Mouse (Mus musculus) sigmoid colon, adult 10 weeks (tissue): ENCODE results near the gene Slc36a2. TPM values are rescaled to one million over a fixed set of nuclear protein-coding genes. Genes with fewer than 3 reads are reported as not detected.

ENCODE experiments used
- polyA plus RNA-seq: library from polyadenylated mRNA; stranded (reverse); fragments of 350-450 nt; fragmentation: Illumina TruSeq; extraction: RNeasy Lipid Tissue Mini Kit (QIAGEN cat#74804); gene quantifications from one replicate; pipeline ENCODE4 v1.2.3, GENCODE M21; 2014; ENCODE audit warnings: low read depth, low replicate concordance

Gene Slc36a2
- 1.2 TPM for polyA plus RNA-seq

GRCm38 (mm10) chr11:55184733-55185291 lies at the start of gene Slc36a2:
Gene Slc36a2 (minus strand): TSS chr11:55185077.

GRCm38 (mm10) chr11:55204159-55204596 lies 19.3 kb upstream of the Slc36a2 start, which contains the start of gene Slc36a1:
Gene Slc36a1 (plus strand): TSS chr11:55204350.

GRCm38 (mm10) chr11:55151608-55152007 lies 33.3 kb downstream of the Slc36a2 start, which contains the start of gene Slc36a3:
Gene Slc36a3 (minus strand): TSS chr11:55151708.

Other genes starting within 250 kb of the Slc36a2 start
- gene Tnip1, start 222.2 kb downstream of the Slc36a2 start, polyA plus RNA-seq: 5.0 TPM
- 5.7 TPM for gene Anxa6, start 151.6 kb downstream of the Slc36a2 start, polyA plus RNA-seq
- gene Ccdc69, start 106.9 kb downstream of the Slc36a2 start, polyA plus RNA-seq: 2.6 TPM
- 16.9 TPM for gene Gm2a, start 87.0 kb downstream of the Slc36a2 start, polyA plus RNA-seq
- not detected for gene Slc36a3, start 33.4 kb downstream of the Slc36a2 start, polyA plus RNA-seq
- gene Slc36a1, start 19.3 kb upstream of the Slc36a2 start, polyA plus RNA-seq: 17.9 TPM
- 0.09 TPM for gene Fat2, start 151.5 kb upstream of the Slc36a2 start, polyA plus RNA-seq
- gene Sparc, start 238.1 kb upstream of the Slc36a2 start, polyA plus RNA-seq: 218 TPM